Mouse (Mus musculus): ENCODE measurements around the gene 1700007K13Rik.
"Not testable (repeated sequence)": the region's sequence is repeated elsewhere in the genome, so short reads cannot be mapped to it uniquely, and the experiment has no call there.

- TF ChIP-seq ETS1 (conservative IDR thresholded peaks at IDR 0.05; ENCODE audit: low read depth, low read length); MXI1 (IDR thresholded peaks at IDR 0.05; ENCODE audit: low read depth, low read length); ZNF384 (IDR thresholded peaks at IDR 0.05; ENCODE audit: low read depth, low read length); MAZ (IDR thresholded peaks at IDR 0.05; ENCODE audit: low read depth, low read length); RCOR1 (conservative IDR thresholded peaks at IDR 0.05; ENCODE audit: low read depth, low read length); POLR2A (IDR thresholded peaks at IDR 0.05; ENCODE audit: low read depth, low read length); UBTF (IDR thresholded peaks at IDR 0.05; ENCODE audit: low read depth, low read length); EP300 (IDR thresholded peaks at IDR 0.05; ENCODE audit: low read length): not testable (repeated sequence)
- peak; percentile 19 to 47; a peak in 3 of 4 replicates for TF ChIP-seq CTCF (conservative IDR thresholded peaks at IDR 0.05 in 1 of 2, IDR thresholded peaks at IDR 0.05 in 1 of 2; ENCODE audit: low read depth in 2 of 2, low read length in 2 of 2)
These were observed 45.5 kb upstream of the 1700007K13Rik start for GRCm38 (mm10) chr2:28511600-28511999.

Measured in CH12.LX (cell line).